Mouse (Mus musculus): Measurements from ENCODE around the gene Ampd2.

Ampd2 gene

GRCm38 (mm10) chr3:108094976-108095760, 8.7 kb upstream of the Ampd2 start:
- DNase-seq (ENCODE audit: low read depth, low spot score), result no peak

GRCm38 (mm10) chr3:108094146-108094545, 7.7 kb upstream of the Ampd2 start:
- no peak for DNase-seq (ENCODE audit: low read depth, low spot score)

GRCm38 (mm10) chr3:108093306-108093705, 6.9 kb upstream of the Ampd2 start:
- no peak for DNase-seq (ENCODE audit: low read depth, low spot score)

DNA sequence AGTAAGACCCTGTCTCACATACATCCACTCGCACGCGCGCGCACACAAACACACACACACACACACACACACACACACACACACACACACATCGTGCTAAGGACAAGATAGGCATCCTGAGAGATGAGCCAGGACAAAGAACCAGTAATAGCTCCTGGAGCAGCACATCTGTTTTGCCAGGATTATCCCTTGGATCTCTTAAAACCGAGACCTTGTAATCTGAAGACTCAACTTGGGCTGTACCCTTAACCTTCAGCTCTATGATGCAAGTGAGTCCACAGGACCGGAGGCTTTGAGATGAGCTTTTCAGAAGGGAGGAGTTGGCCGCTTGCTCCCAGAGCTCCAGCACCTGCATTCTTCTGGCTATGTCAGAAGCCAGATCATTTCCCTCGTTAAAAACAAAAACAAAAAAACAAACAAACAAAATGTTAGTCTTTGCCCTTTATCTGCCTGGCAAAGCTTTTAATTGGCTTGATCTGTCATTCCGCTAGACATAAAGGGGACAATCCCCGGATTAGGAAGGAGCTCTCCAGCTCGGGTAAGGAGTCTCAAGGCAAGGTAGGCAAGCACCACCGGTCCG, 6.2 kb upstream of the Ampd2 start, which contains the start of gene Gnat2:
Gnat2 (plus strand) TSS at position 254 of the 580 bp plus-strand sequence.
- DNase-seq (ENCODE audit: low read depth, low spot score), result no peak

- DNase-seq (ENCODE audit: low read depth, low spot score), result no peak
Observed at GRCm38 (mm10) chr3:108092030-108092429, 5.6 kb upstream of the Ampd2 start.

DNA sequence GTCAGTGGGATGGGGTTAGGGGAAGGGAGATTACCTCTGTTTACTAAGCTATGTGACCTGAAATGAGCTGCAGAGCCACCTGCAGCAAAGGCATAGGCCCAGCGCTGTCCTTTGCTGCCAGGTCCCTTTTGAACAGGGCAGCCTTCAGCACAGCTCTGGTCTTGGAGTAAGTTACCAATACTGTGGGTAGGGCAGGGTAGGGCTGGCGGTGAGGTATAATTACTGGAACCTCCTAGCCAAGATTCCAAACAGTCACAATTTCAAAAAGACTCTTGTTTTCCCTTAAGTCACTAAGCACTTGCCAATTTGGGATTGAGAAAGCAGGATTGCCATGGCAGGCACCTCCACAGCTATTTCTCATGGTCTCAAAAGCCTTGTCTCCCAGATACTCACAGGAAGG, 4.1 kb upstream of the Ampd2 start:
- DNase-seq (ENCODE audit: low read depth, low spot score), result no peak

GRCm38 (mm10) chr3:108089916-108090315, 3.5 kb upstream of the Ampd2 start:
- no peak for DNase-seq (ENCODE audit: low read depth, low spot score)

DNA sequence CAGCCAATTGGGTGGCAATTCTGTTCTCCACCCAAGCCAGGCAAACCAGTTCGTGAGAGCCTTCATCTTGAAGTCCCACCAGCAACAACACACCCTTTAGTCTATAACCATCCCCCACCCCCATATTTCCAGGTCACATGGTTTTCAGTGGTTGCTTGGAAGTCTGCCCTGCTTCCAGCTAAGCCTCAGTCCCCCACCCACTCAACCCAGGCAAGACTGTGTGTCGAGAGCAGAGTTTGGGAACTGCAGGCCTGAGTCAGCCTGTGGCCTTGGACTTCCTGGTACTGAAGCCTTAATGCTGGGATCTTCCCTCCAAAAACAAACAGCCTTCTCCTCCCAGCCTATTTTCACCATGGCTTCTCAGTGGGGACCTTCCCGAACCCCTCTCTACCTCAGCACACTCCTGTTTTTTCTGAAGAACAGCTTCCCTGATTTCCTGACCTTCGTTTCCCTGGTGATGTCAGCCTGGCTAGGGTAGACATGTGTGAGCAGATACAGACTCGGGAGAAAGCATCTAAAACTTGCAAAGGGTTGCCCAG, 2.5 kb upstream of the Ampd2 start:
- DNase-seq (ENCODE audit: low read depth, low spot score), result no peak

GRCm38 (mm10) chr3:108087329-108087728, 878 bp upstream of the Ampd2 start:
- DNase-seq (ENCODE audit: low read depth, low spot score), result no peak

GRCm38 (mm10) chr3:108085721-108086469, 556 bp downstream of the Ampd2 start:
- peak; percentile 35 for DNase-seq (ENCODE audit: low read depth, low spot score)

- DNase-seq (ENCODE audit: low read depth, low spot score), result peak; percentile 89
Observed at GRCm38 (mm10) chr3:108085281-108085720, 1.1 kb downstream of the Ampd2 start.

- no peak for DNase-seq (ENCODE audit: low read depth, low spot score)
Observed at GRCm38 (mm10) chr3:108084767-108085270, 1.6 kb downstream of the Ampd2 start.

GRCm38 (mm10) chr3:108083904-108084407, 2.5 kb downstream of the Ampd2 start:
- no peak for DNase-seq (ENCODE audit: low read depth, low spot score)

- no peak for DNase-seq (ENCODE audit: low read depth, low spot score)
Observed at GRCm38 (mm10) chr3:108083161-108083560, 3.3 kb downstream of the Ampd2 start.

DNA sequence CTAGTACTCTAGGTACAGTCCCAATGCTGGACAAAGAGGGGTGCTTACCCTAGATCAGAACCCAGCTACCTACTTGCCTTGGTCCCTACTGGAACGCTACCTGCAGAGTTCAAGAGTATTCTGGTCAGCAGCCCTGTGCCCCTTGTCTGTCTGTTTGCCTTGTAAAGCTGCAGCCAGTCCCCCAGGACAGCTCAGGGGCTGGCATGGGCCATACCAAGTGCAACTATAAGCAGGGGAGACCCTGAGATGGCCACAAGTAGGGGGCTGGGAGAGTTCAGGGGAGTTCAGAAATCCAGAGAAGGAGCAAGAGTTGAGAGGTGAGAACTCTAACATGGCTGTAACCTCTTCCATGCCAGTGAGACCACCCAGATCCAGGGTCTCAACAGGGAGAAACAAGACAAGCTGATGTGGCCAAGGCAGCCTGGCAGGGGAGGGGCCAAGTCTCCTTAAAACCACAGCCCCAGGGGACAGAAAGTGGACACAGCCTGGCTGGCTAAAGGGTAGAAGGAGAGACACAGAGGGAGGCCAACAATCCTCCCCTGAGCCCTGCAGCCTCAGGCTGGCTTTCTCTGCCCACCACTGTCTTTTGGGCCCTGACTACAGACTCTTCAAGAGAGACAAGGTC, 4.1 kb downstream of the Ampd2 start:
- no peak for DNase-seq (ENCODE audit: low read depth, low spot score)

- DNase-seq (ENCODE audit: low read depth, low spot score), result no peak
Observed at GRCm38 (mm10) chr3:108081681-108082080, 4.8 kb downstream of the Ampd2 start.

DNA sequence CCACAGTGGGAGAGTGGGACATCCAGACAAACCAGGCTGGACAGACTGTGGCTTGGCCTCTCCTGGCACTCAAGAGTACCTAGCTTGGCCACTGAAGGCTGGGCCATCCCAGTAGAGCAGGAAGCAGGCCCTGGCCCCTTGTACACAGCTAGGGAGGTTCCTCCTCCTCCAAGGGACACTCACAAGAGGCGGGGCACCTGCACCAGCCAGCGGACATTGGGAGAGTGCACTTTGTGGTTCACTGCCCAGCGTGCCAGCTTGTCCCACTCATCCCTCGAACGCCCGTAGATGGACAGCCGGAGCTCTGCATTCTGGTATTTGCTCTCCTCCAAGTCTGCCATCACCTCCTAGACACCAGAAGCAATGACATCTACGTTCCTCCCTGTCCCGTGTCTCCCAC, 9.6 kb downstream of the Ampd2 start:
- no peak for DNase-seq (ENCODE audit: low read depth, low spot score)

DNA sequence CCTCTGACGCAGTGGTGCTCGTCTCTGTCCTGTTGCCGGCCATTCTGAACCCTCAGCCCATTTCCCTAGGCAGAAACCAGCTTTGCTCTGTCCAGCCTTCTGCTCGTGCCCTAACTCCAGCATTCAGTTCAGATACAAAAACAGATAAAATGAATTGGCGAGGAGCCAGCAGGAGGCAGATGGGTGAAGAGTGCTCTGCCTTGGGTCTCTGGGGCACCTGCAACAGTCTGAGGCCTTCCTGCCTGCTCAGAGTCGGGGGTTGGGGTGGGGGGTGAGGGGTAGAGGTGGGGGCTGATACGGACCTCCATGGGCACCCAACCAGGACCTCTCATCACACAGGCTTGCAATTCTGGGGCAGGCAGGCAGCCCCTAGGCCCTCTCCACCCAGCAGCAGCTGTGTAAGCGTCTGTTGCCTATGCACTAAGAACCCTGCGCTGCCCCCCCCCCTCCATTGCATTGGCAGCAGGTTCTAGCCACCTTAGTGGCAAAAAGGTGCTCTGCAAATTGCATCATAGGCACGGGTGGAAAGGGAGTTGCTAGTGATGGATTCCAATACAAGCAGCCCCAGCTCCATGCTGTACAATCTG, 13.4 kb downstream of the Ampd2 start:
- DNase-seq (ENCODE audit: low read depth, low spot score), result no peak

DNA sequence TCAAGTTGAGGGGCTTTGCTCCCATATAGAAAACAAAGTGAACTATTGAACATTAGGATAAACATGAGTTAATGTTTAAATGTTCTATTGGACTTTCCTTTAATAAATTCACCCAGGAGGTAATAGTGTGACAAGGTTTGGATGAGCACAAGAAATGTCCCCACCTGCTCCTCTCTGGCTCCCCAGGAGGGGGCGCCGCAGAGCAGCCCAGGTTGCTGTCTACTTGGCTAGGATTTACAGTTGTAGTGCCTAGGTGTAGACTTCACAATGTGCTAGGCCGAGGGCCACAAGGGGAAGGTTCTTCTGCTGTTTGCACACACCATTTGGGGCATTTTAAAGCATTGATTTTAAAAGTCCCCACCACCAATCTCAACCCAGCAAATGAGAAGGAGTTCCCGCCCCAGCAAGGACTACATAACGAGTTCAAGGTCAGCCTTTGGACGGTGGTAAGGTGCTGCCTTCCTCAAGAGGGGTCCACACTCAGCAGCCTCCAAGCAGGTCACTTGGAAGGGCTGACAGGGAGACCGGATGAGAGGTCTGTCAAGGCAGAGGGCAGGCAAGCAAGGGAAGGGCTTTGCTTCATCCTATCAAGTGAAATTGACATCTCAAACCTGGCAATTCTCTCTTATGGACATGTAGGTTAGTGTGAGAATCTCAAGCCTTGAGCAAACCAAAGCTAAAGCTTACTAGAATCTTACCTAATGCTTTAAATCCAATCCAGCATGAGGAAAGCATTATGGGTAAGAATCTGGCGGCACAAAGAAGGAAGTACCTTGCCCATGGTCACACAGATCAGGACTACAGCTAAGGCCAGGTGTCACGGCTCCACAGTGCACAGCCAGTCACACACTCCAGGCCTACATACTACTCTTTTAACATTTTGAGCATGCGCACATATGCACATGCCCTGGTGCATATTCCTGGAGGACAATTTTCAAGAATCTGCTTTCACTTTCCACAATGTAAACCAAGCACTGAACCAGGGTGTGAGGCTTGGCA, 15.9 kb downstream of the Ampd2 start:
- DNase-seq (ENCODE audit: low read depth, low spot score), result peak; percentile 84

Data from CD4-positive, CD25-positive, alpha-beta regulatory T cell, adult 2 months (primary cell).